8 mouse cellular contexts compared by ENCODE assay signal in the genomic region with DNA sequence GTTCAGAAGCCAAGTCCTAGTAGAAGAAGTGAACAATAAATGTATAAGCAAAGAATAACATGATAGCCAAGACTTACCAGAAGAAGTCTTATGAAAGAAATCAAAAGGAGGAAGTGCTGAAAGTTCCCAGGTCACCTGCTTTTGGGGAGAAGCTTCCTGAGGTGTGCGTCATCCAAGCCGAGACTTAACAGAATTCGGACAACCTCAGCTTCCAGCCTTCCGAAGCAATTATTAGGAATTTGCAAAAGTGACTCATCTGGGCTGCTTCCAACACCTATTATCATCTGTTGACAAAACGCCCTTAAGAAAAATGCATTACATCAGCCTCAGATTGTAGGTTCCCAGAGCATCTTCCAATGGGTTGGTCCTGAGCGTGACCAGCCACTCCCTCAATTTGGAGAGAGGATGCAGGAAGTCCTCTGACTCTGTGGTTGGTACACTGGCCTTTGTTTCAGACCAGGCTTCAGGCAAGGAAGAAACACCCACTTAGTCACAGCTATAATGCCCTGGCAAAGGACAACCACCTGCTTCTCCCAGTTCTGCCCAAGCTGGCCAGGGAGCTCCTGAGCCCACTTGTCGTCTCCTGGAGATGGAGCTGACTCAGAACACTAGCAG. TPM values are rescaled to one million over a fixed set of nuclear protein-coding genes. Genes with fewer than 3 reads are reported as not detected.
DNase-seq lines count a peak whose midpoint lies in the region; ATAC-seq and TF ChIP-seq lines count a peak whose summit lies in the region.

No protein-coding gene starts in this region.

- no peak for TF ChIP-seq CTCF in midbrain, postnatal 0 days (IDR thresholded peaks at IDR 0.05)

- no peak overlapping the region for H3K4me2 ChIP-seq in midbrain, postnatal 0 days (ENCODE audit: low read depth, low read length, poor library complexity, severe bottlenecking)
- H3K4me2 ChIP-seq in midbrain, embryonic 11.5 days = no peak overlapping the region
- H3K4me2 ChIP-seq in stomach, embryonic 16.5 days (ENCODE audit: low read depth, low read length) = peak overlapping the region; percentile 31; the same call in 1 of the 2 replicates

- H3K9ac ChIP-seq in midbrain, postnatal 0 days (replicated peaks; ENCODE audit: low read length, poor library complexity, severe bottlenecking) = no peak overlapping the region
- no peak overlapping the region for H3K9ac ChIP-seq in midbrain, embryonic 11.5 days (ENCODE audit: low read length)
- no peak overlapping the region for H3K9ac ChIP-seq in stomach, embryonic 16.5 days (ENCODE audit: low read length)

- H3K27me3 ChIP-seq in midbrain, postnatal 0 days (ENCODE audit: insufficient read depth, low read length) = no peaks in the 10 kb centered on the region
- H3K27me3 ChIP-seq in midbrain, embryonic 11.5 days (ENCODE audit: control insufficient read depth, insufficient read depth, low read length) = no peaks in the 10 kb centered on the region
- H3K27me3 ChIP-seq in stomach, embryonic 16.5 days (ENCODE audit: control insufficient read depth, insufficient read depth, low read length) = no peaks in the 10 kb centered on the region

- no peak for ATAC-seq in midbrain, postnatal 0 days (ENCODE audit: low FRiP score)
- ATAC-seq in midbrain, embryonic 11.5 days (ENCODE audit: low FRiP score) = no peak
- 0 out of 2 replicates have a peak, but pooled peaks have one; percentile 45 for ATAC-seq in stomach, embryonic 16.5 days (ENCODE audit: insufficient read depth, low FRiP score)

- 80% methylated on average over 7 of the region's 7 CpGs for WGBS in midbrain, postnatal 0 days
- 79% methylated on average over 7 of the region's 7 CpGs for WGBS in midbrain, embryonic 11.5 days
- WGBS in stomach, embryonic 16.5 days = 64% methylated on average over 7 of the region's 7 CpGs

- H3K4me1 ChIP-seq in midbrain, postnatal 0 days (ENCODE audit: insufficient read depth, low read length) = no peaks in the 10 kb centered on the region
- H3K4me1 ChIP-seq in midbrain, embryonic 11.5 days (ENCODE audit: control insufficient read depth, insufficient read depth, low read length) = no peaks in the 10 kb centered on the region
- peaks cover 10% of the 10 kb centered on the region for H3K4me1 ChIP-seq in stomach, embryonic 16.5 days (ENCODE audit: control insufficient read depth, insufficient read depth, low read length)

- no peaks in the 10 kb centered on the region for H3K36me3 ChIP-seq in midbrain, postnatal 0 days (ENCODE audit: insufficient read depth, low read length)
- H3K36me3 ChIP-seq in midbrain, embryonic 11.5 days (ENCODE audit: control insufficient read depth, insufficient read depth, low read length) = no peaks in the 10 kb centered on the region
- no peaks in the 10 kb centered on the region for H3K36me3 ChIP-seq in stomach, embryonic 16.5 days (ENCODE audit: control insufficient read depth, insufficient read depth, low read length)

- no peaks in the 10 kb centered on the region for H3K9me3 ChIP-seq in midbrain, postnatal 0 days (ENCODE audit: low read length)
- H3K9me3 ChIP-seq in midbrain, embryonic 11.5 days (ENCODE audit: control insufficient read depth, low read length) = no peaks in the 10 kb centered on the region
- no peaks in the 10 kb centered on the region for H3K9me3 ChIP-seq in stomach, embryonic 16.5 days (replicated peaks; ENCODE audit: control insufficient read depth, low read length)

- H3K27ac ChIP-seq in midbrain, postnatal 0 days (ENCODE audit: low read depth, low read length) = 0 out of 2 replicates have a peak overlapping the region, but pooled peaks have one; percentile 7
- no peak overlapping the region for H3K27ac ChIP-seq in midbrain, embryonic 11.5 days (ENCODE audit: low read depth, low read length)
- peak overlapping the region; percentile 86 for H3K27ac ChIP-seq in stomach, embryonic 16.5 days (ENCODE audit: low read length)

- no peak for DNase-seq in midbrain, postnatal 0 days (ENCODE audit: low spot score)
- no peak for DNase-seq in midbrain, embryonic 11.5 days (ENCODE audit: low spot score, missing footprints)
- peak; percentile 81 for DNase-seq in heart, adult 8-10 months (ENCODE audit: low spot score)
- peak; percentile 54 for DNase-seq in kidney, postnatal 14 days
- no peak for DNase-seq in spleen, adult 12 weeks (ENCODE audit: low spot score)
- no peak for DNase-seq in embryo, embryonic 10.5 days (ENCODE audit: low spot score)
- no peak for DNase-seq in layer of hippocampus, postnatal 25 days (ENCODE audit: extremely low spot score in 1 of 2, low spot score in 1 of 2)

- no peak overlapping the region for H3K4me3 ChIP-seq in midbrain, postnatal 0 days (ENCODE audit: low read depth, low read length)
- H3K4me3 ChIP-seq in midbrain, embryonic 11.5 days (ENCODE audit: low read depth, low read length) = no peak overlapping the region
- H3K4me3 ChIP-seq in stomach, embryonic 16.5 days (replicated peaks; ENCODE audit: low read length) = no peak overlapping the region

RNA-seq across cellular contexts. Expression of gene Ppp1r2, which starts 15.8 kb away (rescaled TPM):
- total RNA-seq in midbrain, postnatal 0 days (2014; rRNA removed) = 63.2 and 73.3 TPM in 2 replicates
- 98.8 and 101 TPM in 2 replicates for polyA plus RNA-seq in midbrain, postnatal 0 days (2015; fragmentation: Nextera tagmentation; extraction: Ambion mirVana)
- 109 and 114 TPM in 2 replicates for polyA plus RNA-seq in midbrain, embryonic 11.5 days (2014; fragmentation: Nextera tagmentation; extraction: Ambion mirVana)
- 10 to 100 TPM; 74.1 to 92.4 (median 77.5) TPM for total RNA-seq in heart, adult 8-10 months (2022)
- polyA plus RNA-seq in stomach, embryonic 16.5 days (2015; fragmentation: Nextera tagmentation; extraction: Ambion mirVana) = 86.4 and 93.2 TPM in 2 replicates
- total RNA-seq in layer of hippocampus, postnatal 25 days (2021) = 10 to 100 TPM; 88.1 to 96.4 TPM

RNA-seq across cellular contexts. Expression of gene Apod, which starts 23.8 kb away (rescaled TPM):
- 79.0 and 97.3 TPM in 2 replicates for total RNA-seq in midbrain, postnatal 0 days (2014; rRNA removed)
- 226 and 252 TPM in 2 replicates for polyA plus RNA-seq in midbrain, postnatal 0 days (2015; fragmentation: Nextera tagmentation; extraction: Ambion mirVana)
- polyA plus RNA-seq in midbrain, embryonic 11.5 days (2014; fragmentation: Nextera tagmentation; extraction: Ambion mirVana) = 49.9 and 55.1 TPM in 2 replicates
- 1 to 10 TPM; 3.6 to 6.1 (median 4.9) TPM for total RNA-seq in heart, adult 8-10 months (2022)
- 0.83 and 1.5 TPM in 2 replicates for polyA plus RNA-seq in stomach, embryonic 16.5 days (2015; fragmentation: Nextera tagmentation; extraction: Ambion mirVana)
- total RNA-seq in layer of hippocampus, postnatal 25 days (2021) = 100 to 1,000 TPM; 107 to 112 TPM

Comparison
In these comparisons a context has a peak if more than half of its experiments do, and no peak if none do; other contexts are left out.
1. DNase-seq: peak in heart, adult 8-10 months (single experiment) and kidney, postnatal 14 days (single experiment); none in midbrain, postnatal 0 days (single experiment), midbrain, embryonic 11.5 days (single experiment), spleen, adult 12 weeks (single experiment), embryo, embryonic 10.5 days (single experiment) and layer of hippocampus, postnatal 25 days (0 of 2).
2. RNA of gene Apod, which starts 23.8 kb away (total RNA-seq): 107 to 112 TPM in layer of hippocampus, postnatal 25 days and 79.0 to 97.3 TPM in midbrain, postnatal 0 days; 3.6 to 6.1 TPM in heart, adult 8-10 months; every median in the first group is over 10 times any median in the second.